Mouse (Mus musculus): ENCODE measurements around the gene Ier2. TPM values are rescaled to one million over a fixed set of nuclear protein-coding genes. Genes with fewer than 3 reads are reported as not detected.
"Not testable (repeated sequence)": the region's sequence is repeated elsewhere in the genome, so short reads cannot be mapped to it uniquely, and the experiment has no call there.

Gene Ier2
- total RNA-seq, 2 experiments from 2014 or later = 17.5 to 17.9 TPM

DNA sequence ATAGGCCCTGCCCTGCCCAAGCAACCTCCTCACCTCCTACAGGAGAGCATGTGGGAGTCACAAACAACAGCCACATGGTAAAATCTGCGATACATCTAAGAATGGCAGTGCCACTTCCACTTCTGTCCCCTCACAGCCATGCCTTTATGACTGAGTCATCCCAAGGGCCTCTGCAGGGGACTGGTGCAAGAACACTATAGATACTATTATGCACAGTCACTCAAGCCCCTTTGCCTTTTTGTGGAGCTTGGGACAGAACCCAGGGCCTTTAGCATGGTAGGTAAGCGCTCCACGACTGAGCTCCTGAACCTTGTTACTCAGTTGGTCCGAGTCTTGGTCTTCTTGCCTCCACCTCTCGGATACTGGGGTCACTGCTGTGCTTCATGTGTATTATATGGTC is 14.7 kb upstream of the Ier2 start:
- H3K4me3 ChIP-seq = no peak overlapping the region
- intact Hi-C loops (cut with DNase I) = no loop called here
- no peak for DNase-seq (ENCODE audit: extremely low spot score in 1 of 2, low spot score in 2 of 2)
- H3K27ac ChIP-seq = no peak overlapping the region
- no peak for TF ChIP-seq CTCF (IDR thresholded peaks at IDR 0.05)

DNA sequence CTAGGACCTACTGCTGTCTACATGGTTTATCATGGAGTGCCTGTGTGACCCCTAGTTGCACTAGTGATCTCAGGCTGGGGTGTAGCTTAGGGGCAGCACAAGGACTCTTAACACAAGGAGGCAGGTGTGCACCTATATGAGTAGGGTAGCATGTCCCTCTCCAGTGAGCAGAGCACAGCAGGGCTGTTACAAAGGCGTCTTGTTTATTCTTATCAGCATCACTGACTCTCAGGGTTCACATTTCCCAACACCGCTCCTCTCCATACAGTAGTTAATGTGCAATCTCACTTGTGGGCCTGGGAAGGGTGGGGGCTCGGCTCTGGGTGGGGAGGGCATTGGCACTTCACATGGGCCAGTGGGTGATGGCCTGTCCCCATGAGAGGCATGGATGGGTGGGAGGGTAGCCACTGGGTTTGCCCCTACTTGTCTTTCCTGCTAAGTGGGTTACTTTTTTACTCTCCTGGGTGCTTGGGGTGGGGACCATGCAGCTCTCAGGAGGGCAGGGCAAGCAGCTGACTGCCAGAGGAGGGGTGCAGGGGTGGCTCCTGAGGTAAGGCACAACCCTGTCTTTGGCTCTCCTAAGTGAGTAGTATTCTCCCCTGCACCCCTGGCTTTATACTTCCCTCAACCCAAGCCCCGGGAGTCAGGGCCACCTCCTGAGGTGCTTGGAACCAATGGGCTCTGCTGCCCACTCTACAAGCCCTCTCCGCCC is 7.8 kb upstream of the Ier2 start:
- DNase-seq (ENCODE audit: extremely low spot score in 1 of 2, low spot score in 2 of 2); intact Hi-C loops (cut with DNase I); H3K27ac ChIP-seq; H3K4me3 ChIP-seq: not testable (repeated sequence)

DNA sequence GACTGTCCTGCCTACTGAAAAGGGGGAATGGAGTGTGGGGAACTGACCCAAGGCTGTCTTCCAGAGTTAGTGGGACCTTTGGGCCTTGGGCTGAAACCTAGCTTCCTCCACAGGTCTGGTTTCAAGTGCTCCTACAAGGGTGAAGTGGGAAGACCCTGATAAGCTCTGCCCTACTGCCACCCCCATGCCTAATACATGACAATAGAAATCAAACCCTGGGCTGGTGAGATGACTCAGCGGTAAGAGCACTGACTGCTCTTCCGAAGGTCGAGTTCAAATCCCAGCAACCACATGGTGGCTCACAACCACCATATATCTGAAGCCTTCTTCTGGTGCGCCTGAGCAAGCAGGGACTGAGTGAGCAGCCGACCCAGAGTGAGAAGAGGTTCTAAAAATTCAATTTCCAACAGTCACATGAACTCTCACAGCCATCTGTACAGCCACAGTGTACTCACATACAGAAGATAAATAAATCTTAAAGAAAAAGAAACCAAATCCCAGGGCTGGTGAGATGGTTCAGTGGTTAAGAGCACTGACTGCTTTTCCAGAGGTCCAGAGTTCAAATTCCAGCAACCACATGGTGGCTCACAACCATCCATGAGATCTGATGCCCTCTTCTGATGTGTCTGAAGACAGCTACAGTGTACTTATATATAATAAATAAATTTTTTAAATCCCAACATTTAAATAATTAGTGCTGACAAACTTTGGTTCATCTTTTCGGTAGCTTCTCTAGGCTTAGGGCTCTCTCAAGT is 6.3 kb upstream of the Ier2 start:
- TF ChIP-seq CTCF (IDR thresholded peaks at IDR 0.05) = no peak
- intact Hi-C loops (cut with DNase I) = no loop called here
- no peak for DNase-seq (ENCODE audit: extremely low spot score in 1 of 2, low spot score in 2 of 2)
- H3K4me3 ChIP-seq = no peak overlapping the region
- H3K27ac ChIP-seq = no peak overlapping the region

DNA sequence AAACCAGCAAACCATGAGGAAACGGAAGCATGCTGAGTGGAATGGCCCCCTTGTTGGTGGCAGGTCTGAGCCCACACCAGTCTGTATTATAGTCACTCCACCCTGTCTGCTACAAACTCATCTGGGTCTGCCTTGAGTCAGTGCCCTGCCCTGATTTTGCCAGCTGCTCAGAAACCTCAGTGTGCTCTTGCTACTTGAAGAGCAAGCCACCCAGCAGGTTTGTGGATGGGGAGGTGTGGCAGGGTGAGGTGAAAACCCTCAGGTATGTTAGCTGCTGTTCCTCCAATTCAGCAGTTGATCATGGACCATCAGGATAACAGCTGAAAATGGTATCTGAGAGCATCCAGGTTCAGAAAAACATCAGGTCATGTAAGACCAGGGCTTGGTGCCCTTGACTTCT is 5.4 kb upstream of the Ier2 start:
- TF ChIP-seq CTCF (IDR thresholded peaks at IDR 0.05) = no peak
- H3K27ac ChIP-seq = no peak overlapping the region
- H3K4me3 ChIP-seq = no peak overlapping the region
- DNase-seq (ENCODE audit: extremely low spot score in 1 of 2, low spot score in 2 of 2) = no peak
- intact Hi-C loops (cut with DNase I) = no loop called here

DNA sequence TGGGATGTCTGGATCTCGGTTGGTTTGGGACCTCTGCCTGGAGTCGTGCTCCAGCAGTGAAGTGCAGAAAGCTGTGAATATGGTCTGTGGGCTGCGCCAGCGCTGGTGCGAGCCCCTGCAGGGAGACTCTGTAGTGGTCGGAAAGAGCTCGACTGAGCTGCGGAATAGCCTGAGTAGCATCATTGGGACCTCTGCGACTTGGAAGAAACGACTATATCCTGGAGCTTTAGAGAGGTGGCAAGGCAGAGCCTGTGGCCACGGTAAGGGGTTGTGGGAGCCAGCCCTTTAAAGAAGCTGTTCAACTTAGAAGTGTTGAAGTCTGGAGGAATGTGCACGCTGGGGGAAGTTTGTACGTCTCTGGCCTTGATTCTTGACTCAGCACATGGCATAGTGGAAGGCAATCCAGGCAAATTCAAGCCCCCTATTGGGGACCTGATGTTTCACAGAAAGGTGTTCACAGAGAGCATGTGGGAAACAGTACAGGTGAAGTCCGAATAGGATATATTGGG is 2.8 kb upstream of the Ier2 start:
- DNase-seq (ENCODE audit: extremely low spot score in 1 of 2, low spot score in 2 of 2) = no peak
- Histone ChIP-seq H3K4me3 (peak overlapping the region; percentile 81), H3K27ac (peak overlapping the region; percentile 82)
- intact Hi-C loops (cut with DNase I) = loop anchor here (1.0 kb wide), 1 partner anchor 24 kb away; no protein-coding TSS in a partner anchor
- TF ChIP-seq CTCF (IDR thresholded peaks at IDR 0.05) = no peak

DNA sequence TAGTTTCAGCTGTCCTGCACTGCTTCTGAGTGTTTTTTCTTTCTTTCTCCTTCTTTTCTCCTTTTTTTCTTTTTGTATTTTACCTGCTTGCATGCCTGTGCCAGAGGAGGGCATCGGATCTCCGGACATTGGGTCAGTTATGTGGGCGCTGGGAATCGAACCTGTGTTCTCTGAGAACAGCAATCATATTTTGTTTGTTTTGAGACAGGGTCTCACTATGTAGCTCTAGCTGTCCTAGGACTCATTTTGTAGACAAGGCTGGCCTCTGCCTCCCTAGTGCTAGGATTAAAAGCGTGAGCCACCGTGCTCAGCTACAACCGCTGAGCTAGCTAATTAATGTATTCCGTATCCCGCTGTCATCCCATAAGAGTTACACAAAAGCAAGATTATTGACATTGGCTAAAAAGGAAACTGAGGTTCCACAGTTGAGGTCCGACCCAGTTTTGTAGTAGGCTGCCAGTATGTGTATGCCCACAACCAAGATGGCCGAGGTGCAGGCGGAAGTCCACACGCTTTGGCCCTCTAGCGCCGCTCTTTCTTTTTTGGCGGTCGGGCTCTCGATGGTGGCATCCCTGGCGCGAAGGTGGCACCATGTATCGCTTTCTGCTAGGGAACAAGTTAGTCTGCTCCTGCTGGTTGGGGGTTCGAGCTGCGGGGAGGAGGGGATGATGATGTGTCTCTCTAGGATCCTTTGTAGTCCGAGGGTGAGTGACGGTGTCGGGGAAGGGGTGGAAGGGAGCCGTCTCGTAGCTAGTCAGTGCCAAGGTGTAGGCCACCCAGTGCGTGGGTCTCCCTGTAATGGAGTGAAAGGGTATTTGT is 2.1 kb upstream of the Ier2 start:
- H3K27ac ChIP-seq = peak overlapping the region; percentile 82
- peak; percentile 73 to 77 for DNase-seq (ENCODE audit: extremely low spot score in 1 of 2, low spot score in 2 of 2)
- H3K4me3 ChIP-seq = peak overlapping the region; percentile 81
- TF ChIP-seq CTCF (IDR thresholded peaks at IDR 0.05) = peak; percentile 45
- intact Hi-C loops (cut with DNase I) = loop anchor here (1.0 kb wide), 1 partner anchor 25 kb away; no protein-coding TSS in a partner anchor

DNA sequence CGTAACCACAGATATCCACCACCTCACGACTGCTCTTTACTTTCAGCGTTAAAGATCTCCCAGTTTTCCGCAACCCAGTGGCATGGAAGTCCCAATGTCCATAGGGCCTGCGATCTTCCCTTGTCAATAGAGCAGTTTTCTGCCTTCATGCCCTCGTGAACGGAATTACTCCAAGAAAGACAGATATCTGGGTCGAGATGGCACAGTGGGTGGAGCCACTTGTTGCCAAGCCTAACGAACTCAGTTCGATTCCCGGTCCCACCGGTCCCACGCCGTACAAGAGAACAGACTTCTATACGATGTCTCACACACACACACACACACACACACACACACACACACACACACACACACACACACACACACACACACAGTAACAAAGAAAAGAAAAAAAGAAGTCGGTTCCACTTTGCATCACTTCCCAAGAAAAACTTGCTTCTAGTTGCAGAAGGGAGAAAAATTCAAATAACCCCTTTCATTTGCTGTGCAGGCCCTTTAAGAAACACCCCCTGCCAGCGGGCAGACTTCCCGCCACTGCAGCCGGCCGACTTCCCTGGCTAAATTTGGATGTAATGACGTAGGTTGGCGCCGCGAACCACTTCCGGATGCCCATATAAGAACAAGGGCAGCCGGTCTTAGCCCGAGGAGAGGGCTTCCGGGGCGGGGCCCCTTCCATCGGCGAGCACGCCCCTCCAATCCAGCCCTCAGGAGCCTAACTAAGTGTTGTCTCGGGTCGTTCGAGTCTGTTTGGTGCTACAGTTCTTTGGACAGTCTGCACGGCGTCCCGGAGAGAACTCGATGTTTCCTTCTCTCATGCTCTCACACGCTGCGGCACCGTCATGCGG is 1.1 kb upstream of the Ier2 start:
- no peak for TF ChIP-seq CTCF (IDR thresholded peaks at IDR 0.05)
- peak; percentile 93 to 95 for DNase-seq (ENCODE audit: extremely low spot score in 1 of 2, low spot score in 2 of 2)
- Histone ChIP-seq H3K4me3 (peak overlapping the region; percentile 81), H3K27ac (peak overlapping the region; percentile 82)
- intact Hi-C loops (cut with DNase I) = loop anchor here (2.0 kb wide), 1 partner anchor 25 kb away; no protein-coding TSS in a partner anchor

DNA sequence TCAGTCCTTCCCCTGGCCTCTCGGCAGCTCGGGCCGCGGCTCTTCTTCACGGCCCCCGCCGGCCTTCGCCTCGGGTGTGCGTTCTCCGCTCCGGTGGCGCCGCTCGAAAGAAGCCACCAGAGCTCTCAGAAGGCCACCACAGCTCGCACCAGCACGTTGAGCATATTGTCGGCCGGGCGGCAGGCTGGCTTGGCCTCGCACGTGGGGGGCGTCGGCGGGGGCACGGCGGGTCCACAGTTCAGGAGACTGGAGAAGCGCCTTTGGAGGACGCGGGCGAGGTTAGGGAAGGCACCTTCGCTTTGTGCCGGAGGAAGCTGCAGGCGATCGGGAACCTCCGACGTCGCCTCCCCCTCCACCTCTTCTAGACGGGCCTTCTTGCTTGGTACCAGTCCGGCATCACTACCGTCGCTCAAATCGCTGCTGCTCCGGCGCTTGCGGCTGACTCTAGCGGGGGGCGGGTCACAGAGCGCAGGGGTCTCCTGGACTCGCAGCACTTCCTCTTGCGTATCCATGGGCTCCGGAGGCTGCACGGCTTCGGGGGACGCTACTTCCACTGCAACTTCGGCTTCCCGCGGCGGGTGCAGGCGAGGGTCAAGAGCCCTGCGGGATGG is 586 bp downstream of the Ier2 start:
- TF ChIP-seq CTCF (IDR thresholded peaks at IDR 0.05) = no peak
- peak; percentile 29 to 40 for DNase-seq (ENCODE audit: extremely low spot score in 1 of 2, low spot score in 2 of 2)
- intact Hi-C loops (cut with DNase I) = loop anchor here (1.0 to 2.0 kb wide), 2 partner anchors 23 to 25 kb away; partner anchors contain the start of gene Nacc1
- Histone ChIP-seq H3K4me3 (peak overlapping the region; percentile 81), H3K27ac (peak overlapping the region; percentile 73)

DNA sequence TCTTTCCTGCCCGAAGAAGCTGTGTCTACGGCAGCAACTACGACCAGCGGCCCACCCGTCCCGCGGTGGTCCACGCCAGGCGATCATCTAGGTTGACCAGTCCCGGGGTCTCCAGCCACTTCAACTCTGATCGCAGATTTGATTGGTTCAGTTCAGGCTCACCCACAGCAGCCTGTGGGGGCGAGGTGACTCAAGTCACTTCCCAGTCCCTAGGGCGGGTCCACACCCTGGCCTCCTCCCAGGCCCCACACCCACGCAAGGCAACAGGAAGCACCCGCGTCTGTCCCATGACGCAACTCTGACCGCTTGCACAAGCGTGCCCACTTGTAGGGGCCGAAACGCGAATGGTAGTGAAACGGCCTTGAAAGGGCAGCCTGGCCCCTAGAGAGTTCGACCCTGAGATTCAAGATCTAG is 1.2 kb downstream of the Ier2 start:
- DNase-seq (ENCODE audit: extremely low spot score in 1 of 2, low spot score in 2 of 2) = peak; percentile 51 to 64
- no peak for TF ChIP-seq CTCF (IDR thresholded peaks at IDR 0.05)
- Histone ChIP-seq H3K4me3 (peak overlapping the region; percentile 81), H3K27ac (peak overlapping the region; percentile 73)
- intact Hi-C loops (cut with DNase I) = no loop called here

DNA sequence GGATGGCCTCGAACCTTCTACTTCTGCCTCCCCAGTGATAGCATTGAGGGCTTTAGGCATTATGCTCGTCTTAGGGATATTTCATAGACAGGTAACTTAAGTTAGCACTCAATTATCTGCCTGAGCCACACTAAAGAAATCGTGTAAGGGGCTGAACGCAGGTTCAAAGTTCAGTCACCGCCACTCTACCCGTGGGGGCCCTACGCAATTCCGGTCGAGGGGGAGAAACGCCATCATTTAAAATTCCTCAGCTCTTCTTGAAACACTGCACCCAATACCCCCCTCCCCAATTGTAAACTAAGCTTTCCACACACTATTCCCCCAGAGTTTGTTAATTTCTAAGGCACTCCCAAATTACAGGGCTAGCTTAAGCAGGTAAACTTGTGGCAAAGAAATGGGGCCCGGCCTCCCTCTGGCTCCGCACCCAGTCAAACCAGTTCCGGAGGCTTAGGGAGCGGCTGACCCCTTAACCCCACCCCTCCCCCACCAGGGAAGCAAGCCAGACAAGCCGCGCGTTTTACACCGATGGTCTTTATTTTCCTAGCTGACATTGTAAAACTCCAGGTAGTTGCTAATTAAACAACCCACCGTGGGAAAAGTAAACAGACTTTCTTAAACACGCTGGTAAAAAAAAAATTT is 1.7 kb downstream of the Ier2 start:
- no peak for DNase-seq (ENCODE audit: extremely low spot score in 1 of 2, low spot score in 2 of 2)
- H3K4me3 ChIP-seq = peak overlapping the region; percentile 81
- peak overlapping the region; percentile 73 for H3K27ac ChIP-seq
- TF ChIP-seq CTCF (IDR thresholded peaks at IDR 0.05) = no peak
- intact Hi-C loops (cut with DNase I) = no loop called here
